ENCODE assay signal across 18 mouse cellular contexts in the genomic region with DNA sequence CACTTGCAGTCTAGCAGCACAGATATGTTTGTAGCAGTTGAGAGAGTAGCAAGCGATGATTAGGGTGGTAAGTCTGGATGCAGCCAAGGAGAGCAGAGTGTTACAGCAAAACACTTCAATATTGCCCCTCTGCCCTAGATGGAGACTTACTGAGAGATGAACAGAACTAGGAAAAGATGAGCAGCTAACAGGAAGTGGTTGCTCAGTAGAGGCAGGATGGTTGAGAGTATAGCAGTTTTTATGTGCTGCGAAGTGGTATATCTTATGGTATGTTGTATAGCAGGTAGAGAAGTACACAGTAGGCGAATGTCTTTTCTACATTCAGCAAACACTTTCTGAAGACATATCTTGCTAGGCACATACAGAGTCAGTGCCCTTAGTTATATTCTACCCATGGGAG. TPM values are rescaled to one million over a fixed set of nuclear protein-coding genes. Genes with fewer than 3 reads are reported as not detected.
"Had no signal": no experiment of that assay in that cellular context is flagged by ENCODE, and none has a peak within 500 bp of the region (broad histone marks: within the 10 kb centered on the region; RNA-seq: fewer than 3 reads in every experiment).

No protein-coding gene starts in this region.

- H3K27ac ChIP-seq: kidney, embryonic 15.5 days; left cerebral cortex, adult 2 months; liver, embryonic 14.5 days; macrophage; midbrain, embryonic 12.5 days; midbrain, embryonic 15.5 days; neural tube, embryonic 13.5 days; stomach, postnatal 0 days had no signal

- H3K9ac ChIP-seq: kidney, embryonic 15.5 days; liver, embryonic 14.5 days; liver, postnatal 0 days; lung, embryonic 14.5 days; midbrain, embryonic 12.5 days; midbrain, embryonic 15.5 days; neural tube, embryonic 13.5 days had no signal

- ATAC-seq: intestine, postnatal 0 days; liver, postnatal 0 days; lung, postnatal 0 days; midbrain, embryonic 15.5 days had no signal

- DNase-seq: kidney, adult 2 months; kidney, postnatal 10 days; kidney, postnatal 36 days; layer of hippocampus, postnatal 36 days; liver, postnatal 0 days; lung, embryonic 14.5 days; retina, postnatal 1 day; right cerebral cortex, postnatal 25 days had no signal

- H3K4me2 ChIP-seq: kidney, embryonic 15.5 days; lung, embryonic 14.5 days; midbrain, embryonic 12.5 days; midbrain, embryonic 15.5 days; neural tube, embryonic 13.5 days had no signal

- H3K4me3 ChIP-seq: kidney, embryonic 15.5 days; left cerebral cortex, adult 2 months; midbrain, embryonic 12.5 days; midbrain, embryonic 15.5 days; neural tube, embryonic 13.5 days had no signal

- H3K27me3 ChIP-seq: kidney, embryonic 15.5 days; midbrain, embryonic 12.5 days; midbrain, embryonic 15.5 days; neural tube, embryonic 13.5 days had no signal

- H3K36me3 ChIP-seq: midbrain, embryonic 15.5 days had no signal

- H3K9me3 ChIP-seq: kidney, embryonic 15.5 days; midbrain, embryonic 12.5 days; midbrain, embryonic 15.5 days; neural tube, embryonic 13.5 days had no signal

RNA-seq across cellular contexts. Expression of gene Ripply3, which starts 55.1 kb away (rescaled TPM):
- polyA plus RNA-seq: macrophage had no signal
